Mouse (Mus musculus) left cerebral cortex, adult 11 months (tissue): ENCODE data around the gene Gm27027.

ENCODE experiments used
- DNase-seq: peaks from one replicate; pipeline ENCODE4 v3.0.0; 2022; ENCODE audit warnings: low spot score

Gm27027 gene

GRCm38 (mm10) chr2:93976436-93977252 is 19.5 kb downstream of the Gm27027 start:
- DNase-seq, result peak; percentile 66

GRCm38 (mm10) chr2:93975526-93976435 is 20.4 kb downstream of the Gm27027 start:
- DNase-seq, result no peak

DNA sequence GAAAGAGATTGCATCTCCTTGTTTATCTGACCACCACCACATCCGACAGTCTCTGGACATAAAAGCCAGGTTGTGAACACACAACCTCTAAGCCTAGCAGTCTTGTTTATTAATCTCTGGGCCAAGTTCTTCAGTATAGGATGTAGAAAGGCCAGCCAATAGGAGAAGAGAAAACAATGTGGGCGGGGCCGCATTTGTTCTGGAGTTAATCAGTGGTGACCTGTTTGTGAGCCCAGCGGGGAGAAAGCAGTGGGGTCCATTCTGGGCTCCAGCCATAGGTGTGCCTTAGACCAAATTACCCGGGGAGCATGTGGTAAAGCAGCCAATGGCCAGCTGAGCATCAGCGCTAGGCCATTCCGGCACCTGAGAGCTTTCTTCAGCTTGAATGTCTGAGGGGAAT is 21.1 kb downstream of the Gm27027 start:
- DNase-seq, result no peak

DNA sequence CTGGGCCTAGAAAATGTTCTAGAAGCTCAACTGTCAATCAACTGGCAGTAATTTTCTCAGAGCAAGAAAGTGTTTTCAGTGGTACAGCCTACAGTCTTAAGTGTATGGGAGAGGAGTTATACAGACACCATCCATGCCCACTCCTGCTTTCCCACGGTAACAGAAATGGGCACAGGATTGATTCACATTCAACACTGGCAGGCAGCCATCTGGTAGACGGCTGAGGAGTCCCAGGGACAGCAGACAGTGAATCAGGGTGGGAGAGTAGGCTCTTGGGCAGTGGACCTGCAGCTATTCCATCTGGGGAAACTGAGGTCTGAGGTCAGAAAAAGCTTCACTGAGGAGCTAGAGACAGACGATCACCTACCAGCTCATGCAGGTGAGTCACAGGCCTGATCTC is 24.5 kb downstream of the Gm27027 start:
- no peak for DNase-seq

DNA sequence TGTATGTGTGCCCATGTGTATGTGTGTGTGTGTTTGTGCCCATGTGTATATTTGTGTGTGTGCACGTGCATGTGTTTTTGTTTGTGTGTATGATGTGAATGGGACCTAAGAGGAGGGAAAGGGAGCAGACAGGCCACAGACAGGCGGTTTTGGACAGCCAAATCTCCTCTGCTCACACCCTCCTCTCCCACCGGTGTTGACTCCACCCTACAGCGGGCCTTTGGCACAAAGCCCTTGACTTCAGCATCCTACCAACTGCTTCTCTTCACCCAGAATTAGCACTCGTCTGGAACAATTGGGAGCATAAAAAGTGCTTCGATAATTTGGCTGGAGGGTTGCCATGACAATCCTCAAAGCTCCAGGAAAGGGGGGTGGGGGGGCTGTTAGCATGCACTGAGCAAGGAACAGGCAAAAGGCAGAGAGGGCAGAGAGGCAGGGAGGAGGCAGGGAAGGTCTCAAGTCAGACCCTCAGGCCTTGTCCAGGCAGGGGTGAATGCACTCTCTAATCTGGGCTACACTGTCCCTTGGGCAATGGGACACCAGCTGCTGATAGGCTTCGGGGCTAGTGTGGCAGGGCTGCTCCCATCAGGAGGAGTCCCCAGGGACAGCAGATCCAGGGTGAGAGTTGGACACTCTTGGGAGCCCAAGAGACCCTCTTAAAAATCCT is 31.5 kb downstream of the Gm27027 start:
- no peak for DNase-seq

GRCm38 (mm10) chr2:93963802-93964201 is 32.4 kb downstream of the Gm27027 start:
- DNase-seq, result no peak

- DNase-seq, result no peak
Observed at GRCm38 (mm10) chr2:93961716-93962115, 34.4 kb downstream of the Gm27027 start.

- DNase-seq, result no peak
Observed at GRCm38 (mm10) chr2:93959346-93959745, 36.8 kb downstream of the Gm27027 start.

- no peak for DNase-seq
Observed at GRCm38 (mm10) chr2:93958216-93958615, 37.9 kb downstream of the Gm27027 start.

DNA sequence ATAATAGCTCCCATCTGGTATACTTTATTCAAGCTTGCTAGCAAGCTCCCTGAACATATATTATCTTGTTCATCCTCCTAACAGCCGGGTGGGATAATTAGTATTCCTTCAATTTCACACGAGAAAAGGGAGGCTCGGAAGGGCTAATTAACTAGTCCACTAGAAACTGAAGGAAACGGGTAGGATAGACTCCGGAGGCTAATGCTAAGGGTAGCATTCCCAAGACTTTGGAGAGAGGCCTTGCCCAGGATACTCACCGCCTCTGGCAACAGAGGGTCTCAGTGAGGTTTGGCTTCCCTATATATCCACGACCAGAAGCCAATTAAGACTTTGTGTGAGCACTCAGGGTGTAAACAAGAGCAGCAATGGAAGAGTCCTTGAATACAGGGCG is 38.4 kb downstream of the Gm27027 start:
- DNase-seq, result no peak

DNA sequence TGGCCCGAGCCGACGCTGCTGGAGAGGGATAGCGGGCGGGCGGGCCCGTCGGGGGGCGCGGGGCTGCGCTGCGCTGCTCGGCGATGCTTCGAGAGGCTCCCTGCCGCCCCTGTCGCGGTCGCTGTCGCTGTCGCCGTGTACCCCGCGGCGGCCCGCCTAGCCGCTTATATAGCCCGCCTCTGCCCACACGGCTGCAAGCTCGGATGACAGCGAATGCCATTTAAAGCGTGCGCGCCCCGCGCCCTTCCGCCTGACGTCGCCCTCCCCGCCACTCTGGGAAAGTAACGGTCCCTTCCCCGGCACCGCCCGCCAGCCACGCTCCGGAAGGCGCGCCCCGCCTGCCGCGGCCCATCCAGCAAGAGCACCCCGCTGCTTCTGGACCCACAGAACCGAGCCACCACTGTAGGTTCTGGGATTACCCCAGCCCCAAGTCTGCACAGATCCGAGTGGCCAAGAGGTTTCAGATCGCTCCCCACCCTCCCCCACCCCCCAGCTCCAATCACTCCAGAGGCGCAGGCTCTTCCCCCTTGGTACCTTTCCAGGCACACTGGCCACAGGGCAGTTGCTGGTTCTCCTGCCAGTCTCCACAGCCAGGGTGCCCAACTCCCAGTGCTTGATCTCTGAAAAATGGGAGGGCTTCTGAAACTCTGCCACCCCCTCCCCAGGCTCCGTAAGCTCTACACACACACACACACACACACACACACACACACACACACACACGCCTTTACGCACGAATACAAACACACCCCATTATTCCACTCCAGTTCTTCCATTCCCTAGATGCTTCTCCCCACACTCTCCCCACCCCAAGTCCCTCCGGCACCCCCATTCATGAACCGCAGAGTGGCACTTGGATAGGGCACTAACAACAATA is 39.0 kb downstream of the Gm27027 start, which contains the start of gene Gm13889:
Gene Gm13889 (minus strand): TSS at position 294 of the 877 bp plus-strand sequence.
- peak; percentile 76 for DNase-seq

GRCm38 (mm10) chr2:93956331-93956801 is 39.8 kb downstream of the Gm27027 start:
- DNase-seq, result no peak

- DNase-seq, result no peak
Observed at GRCm38 (mm10) chr2:93955886-93956285, 40.3 kb downstream of the Gm27027 start.

DNA sequence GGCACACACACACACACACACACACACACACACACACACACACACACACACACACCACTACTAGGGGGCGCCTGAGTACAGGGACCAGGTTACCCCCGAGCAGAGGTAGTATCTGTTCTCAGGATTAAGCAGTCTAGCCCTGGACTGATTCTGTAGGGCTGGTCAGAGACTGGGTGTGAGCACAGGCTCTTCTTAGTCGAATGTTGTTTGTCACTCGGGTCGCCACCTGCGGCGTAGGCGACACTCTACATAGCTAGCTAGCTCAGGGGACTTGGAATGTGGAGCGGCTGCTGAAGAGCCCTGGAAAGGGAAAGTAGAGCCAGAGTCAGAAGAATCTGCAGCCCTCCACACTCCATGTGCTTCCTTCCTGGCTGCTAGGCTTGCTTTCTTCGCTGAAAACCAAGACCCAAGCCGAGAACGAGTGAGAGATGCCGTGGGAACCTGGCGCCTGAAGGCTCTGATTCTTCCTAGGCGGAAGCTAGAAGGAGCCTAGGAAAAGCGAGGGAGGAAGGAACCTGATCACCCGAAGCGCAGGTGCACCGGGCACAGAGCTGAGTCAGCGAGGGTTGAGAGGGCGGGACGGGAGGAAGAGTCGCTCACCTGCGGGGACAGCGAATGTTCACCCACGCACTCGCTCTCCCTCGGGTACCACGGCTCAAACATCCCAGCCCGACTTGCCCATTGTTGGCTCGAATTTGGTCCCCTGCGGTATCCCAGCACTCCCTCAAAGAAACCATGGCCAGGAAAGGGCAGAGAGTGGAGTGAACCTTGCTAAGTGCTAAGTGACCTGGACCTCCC is 41.2 kb downstream of the Gm27027 start:
- DNase-seq, result no peak

DNA sequence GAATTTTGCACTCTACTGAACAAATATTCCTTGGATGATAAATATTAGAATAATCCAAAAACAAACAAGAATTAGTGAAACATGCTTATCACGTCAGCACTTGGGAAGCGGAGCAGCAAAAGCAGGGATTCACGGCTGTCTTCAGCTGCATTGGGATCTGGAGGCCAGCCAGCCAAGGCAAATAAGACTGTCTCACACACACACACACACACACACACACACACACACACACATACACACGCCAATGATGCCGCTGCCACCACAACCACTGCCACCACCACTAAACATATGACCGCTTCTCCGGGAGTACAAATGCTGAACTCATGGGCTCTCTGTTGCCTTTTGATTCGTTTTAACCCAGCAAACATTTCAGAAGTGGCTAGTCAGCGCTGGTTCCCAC is 42.4 kb downstream of the Gm27027 start:
- no peak for DNase-seq

- DNase-seq, result no peak
Observed at GRCm38 (mm10) chr2:93946976-93947375, 49.2 kb downstream of the Gm27027 start.

GRCm38 (mm10) chr2:93944855-93945254 is 51.3 kb downstream of the Gm27027 start:
- no peak for DNase-seq

DNA sequence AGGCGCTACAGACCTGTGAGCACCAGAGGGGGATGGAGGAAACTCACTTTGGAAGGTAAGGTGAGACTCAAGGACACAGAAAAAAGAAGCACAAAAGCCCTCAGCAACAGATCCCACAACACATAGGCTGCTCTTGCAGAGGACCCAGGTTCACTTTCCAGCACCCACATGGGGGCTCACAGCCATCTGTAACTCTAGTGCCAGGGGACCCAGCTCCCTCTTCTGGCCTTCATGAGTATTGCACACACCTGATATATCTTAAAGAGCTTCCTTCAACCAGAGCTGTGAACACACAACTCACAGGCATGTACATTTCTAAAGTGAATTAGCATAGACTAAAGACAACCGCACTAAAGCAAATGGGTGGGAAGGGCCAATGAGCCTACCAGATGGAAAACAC is 52.1 kb downstream of the Gm27027 start:
- no peak for DNase-seq

- no peak for DNase-seq
Observed at GRCm38 (mm10) chr2:93941670-93942069, 54.5 kb downstream of the Gm27027 start.

DNA sequence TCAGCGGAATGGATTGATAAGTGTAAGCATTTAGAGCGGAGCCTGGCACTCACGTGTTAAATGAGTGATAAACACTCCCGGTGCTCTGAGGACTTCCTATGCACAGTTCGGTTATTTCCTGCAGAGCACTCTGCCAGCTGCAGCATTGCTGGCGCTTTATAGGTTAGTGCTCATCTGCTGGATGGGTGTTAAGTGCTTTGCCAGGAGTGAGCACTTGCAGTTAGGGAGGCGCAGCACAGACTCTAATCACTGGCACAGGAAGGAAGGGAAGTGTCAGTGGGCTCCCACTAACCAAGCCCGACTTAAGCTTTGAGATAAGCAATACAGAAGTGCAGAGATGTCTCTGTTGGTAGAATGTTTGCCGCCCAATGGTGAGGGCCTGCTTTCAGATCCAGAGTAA is 57.6 kb downstream of the Gm27027 start:
- no peak for DNase-seq
